Mouse (Mus musculus): ENCODE measurements around the gene Mpig6b.

DNA sequence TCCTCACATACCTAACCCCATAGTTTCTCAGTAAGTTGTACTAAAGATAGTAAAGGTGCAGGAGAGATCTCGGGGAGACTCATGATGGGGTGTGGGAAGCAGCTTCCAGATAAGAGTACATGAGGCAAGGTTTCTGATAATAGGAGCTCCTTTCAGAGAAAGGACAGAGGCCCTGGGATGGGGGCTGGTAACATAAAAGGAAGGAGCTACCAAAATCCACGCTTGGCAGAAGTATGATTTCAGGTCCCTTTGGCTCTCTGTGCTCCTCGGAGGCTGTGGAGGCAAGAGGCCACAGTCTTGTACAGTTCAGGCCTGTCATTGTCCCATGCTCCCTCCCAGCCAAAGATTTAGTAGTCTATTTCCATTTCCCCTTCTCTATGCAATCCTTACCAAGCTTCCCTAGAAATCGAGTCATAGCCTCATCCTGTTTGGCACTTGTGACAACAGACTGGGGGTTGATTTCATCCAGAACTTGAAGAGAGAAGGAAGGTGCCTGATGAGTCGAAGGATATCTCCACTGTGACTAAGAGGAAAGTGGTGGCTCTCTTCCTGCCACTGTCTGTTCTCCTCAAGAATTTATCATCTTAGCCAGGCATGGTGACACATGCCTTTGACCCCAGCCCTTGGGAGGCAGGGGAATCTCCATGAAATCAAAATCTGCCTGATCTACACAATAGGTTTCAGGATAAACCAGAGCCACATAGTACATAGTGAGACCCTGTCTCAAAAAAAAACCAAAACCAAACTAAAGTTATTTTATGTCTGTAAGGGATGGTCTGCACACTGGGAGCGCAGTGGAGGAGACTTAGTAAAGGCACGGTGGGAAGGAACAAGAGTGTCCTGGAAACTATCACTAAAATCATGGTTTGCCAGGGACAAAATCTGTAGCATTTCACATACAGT lies 20.8 kb downstream of the Mpig6b start:
- TF ChIP-seq CTCF (IDR thresholded peaks at IDR 0.05; ENCODE audit: low read depth, low read length) (no peak), POLR2A (IDR thresholded peaks at IDR 0.05; ENCODE audit: extremely low read depth, insufficient read depth, low read length) (no peak)
